Mouse (Mus musculus): Measurements from ENCODE around the gene Ly6g6e.
"Not testable (repeated sequence)": the region's sequence is repeated elsewhere in the genome, so short reads cannot be mapped to it uniquely, and the experiment has no call there.

Ly6g6e gene

GRCm38 (mm10) chr17:35102299-35102698, 25.6 kb downstream of the Ly6g6e start:
- DNase-seq (ENCODE audit: low read depth, low spot score), result no peak

DNA sequence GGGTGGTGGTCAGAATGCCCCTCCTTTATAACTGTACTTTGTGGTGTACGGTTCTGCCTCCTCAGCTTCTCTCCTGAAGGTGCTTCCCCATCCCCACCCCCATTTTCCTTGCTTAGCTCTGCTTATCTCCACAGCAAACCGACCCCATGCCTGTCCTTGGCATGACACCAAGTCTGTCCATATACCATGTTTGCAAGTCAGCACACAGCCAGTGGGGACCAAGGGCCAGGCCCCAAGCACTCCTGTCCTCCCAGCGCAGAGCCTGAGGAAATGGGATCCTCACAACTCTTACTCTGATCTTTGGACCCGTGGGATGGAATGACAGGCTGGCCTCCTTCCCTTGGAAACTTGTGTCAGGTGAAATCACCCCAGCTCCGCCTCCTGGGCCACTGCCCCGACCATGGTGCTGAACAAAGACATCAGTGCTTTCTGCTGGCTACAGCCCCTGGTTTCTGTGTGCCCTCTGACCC, 26.6 kb downstream of the Ly6g6e start:
- no peak for DNase-seq (ENCODE audit: low read depth, low spot score)

- DNase-seq (ENCODE audit: low read depth, low spot score), result no peak
These were observed 27.4 kb downstream of the Ly6g6e start for GRCm38 (mm10) chr17:35104079-35104478.

DNA sequence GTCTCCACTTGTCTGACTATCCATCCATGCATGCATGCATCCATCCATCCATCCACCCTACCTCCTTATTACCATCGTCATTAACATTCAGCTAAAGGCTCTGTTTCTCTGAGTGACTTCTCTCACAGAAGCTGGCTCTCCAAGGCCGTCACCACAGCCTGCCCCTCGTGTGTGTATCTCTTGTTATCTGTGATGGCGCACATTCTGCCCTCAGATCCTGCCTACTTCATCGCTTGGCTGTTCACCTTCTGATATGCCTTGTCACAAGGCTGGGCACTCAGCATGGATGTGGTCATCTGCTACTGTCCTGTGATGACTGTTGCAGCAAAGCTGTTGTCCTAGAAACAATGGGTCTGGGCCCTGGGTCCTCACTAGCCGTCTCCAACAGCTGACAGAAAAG, 28.1 kb downstream of the Ly6g6e start:
- DNase-seq (ENCODE audit: low read depth, low spot score), result no peak

- no peak for DNase-seq (ENCODE audit: low read depth, low spot score)
These were observed 29.2 kb downstream of the Ly6g6e start for GRCm38 (mm10) chr17:35105740-35106389.

DNA sequence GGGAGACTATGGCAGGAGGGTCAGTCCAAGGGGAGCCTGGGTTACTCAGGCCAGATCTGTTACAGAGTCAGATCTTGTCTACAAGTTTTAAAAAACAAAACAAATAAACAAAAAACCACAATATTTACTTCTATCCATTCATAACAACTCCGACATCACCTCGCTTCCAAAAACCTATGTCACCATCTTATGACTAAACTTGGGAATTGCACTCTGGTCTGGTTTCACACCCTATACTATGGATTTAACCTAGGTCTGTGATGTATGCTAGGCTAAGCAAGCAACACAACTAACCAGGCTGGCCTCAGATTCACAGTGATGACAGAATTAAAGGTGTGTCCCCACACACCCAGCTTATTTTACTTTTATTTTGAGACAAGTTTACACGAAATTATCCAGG, 29.8 kb downstream of the Ly6g6e start:
- no peak for DNase-seq (ENCODE audit: low read depth, low spot score)

DNA sequence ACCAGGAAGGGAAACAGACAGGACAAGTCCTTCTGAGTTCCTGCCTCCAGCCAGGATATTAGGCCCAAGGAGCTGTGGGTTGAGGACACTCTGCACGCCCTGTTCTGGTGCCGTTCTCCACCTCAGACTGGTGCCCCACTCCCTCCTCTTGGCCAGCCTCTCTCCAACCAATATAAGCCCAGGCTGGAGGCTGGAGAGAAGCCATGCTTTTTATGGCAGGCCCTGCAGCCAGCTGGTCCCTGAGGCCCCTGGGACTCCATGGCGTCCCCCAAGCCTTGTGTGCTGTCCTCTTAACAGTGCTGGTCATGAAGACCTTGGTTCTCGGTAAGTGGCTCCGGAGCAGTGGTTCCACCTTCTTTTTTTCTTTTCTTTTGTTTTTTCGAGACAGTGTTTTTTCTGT, 31.4 kb downstream of the Ly6g6e start, which contains the start of gene Ly6g5c:
TSS of gene Ly6g5c (plus strand) at position 183 of the 400 bp plus-strand sequence.
- DNase-seq (ENCODE audit: low read depth, low spot score), result no peak

- no peak for DNase-seq (ENCODE audit: low read depth, low spot score)
These were observed 35.1 kb downstream of the Ly6g6e start for GRCm38 (mm10) chr17:35111774-35112173.

- no peak for DNase-seq (ENCODE audit: low read depth, low spot score)
These were observed 38.6 kb downstream of the Ly6g6e start, which contains the start of gene Ly6g5b for GRCm38 (mm10) chr17:35115046-35116019. Gene Ly6g5b, minus strand, starts transcription at chr17:35115428.

- DNase-seq (ENCODE audit: low read depth, low spot score), result no peak
These were observed 44.0 kb downstream of the Ly6g6e start for GRCm38 (mm10) chr17:35120745-35121142.

GRCm38 (mm10) chr17:35121143-35121799, 44.6 kb downstream of the Ly6g6e start, which contains the start of gene Gpank1:
Gene Gpank1, plus strand, starts transcription at chr17:35121455.
- peak; percentile 99 for DNase-seq (ENCODE audit: low read depth, low spot score)

GRCm38 (mm10) chr17:35121871-35122303, 45.2 kb downstream of the Ly6g6e start, which contains the start of gene Csnk2b:
Gene Csnk2b, minus strand, starts transcription at chr17:35122053.
- peak; percentile 71 for DNase-seq (ENCODE audit: low read depth, low spot score)

DNA sequence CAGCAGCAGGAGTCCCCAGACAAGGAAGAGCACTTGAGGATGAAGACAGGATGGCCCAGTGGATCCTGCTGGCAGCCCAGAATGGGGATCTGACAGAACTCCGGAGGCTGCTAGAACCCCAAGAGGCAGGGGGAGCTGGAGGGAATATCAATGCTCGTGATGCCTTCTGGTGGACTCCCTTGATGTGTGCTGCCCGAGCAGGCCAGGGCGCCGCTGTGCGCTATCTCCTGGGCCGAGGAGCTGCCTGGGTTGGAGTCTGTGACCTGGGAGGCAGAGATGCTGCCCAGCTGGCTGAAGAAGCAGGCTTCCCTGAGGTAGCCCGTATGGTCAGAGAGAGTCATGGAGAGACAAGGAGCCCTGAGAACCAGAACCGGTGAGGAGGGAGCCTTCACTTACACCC, 46.6 kb downstream of the Ly6g6e start:
- not testable (repeated sequence) for DNase-seq (ENCODE audit: low read depth, low spot score)

- not testable (repeated sequence) for DNase-seq (ENCODE audit: low read depth, low spot score)
These were observed 47.7 kb downstream of the Ly6g6e start for GRCm38 (mm10) chr17:35124261-35124896.

GRCm38 (mm10) chr17:35125081-35125480, 48.4 kb downstream of the Ly6g6e start:
- no peak for DNase-seq (ENCODE audit: low read depth, low spot score)

DNA sequence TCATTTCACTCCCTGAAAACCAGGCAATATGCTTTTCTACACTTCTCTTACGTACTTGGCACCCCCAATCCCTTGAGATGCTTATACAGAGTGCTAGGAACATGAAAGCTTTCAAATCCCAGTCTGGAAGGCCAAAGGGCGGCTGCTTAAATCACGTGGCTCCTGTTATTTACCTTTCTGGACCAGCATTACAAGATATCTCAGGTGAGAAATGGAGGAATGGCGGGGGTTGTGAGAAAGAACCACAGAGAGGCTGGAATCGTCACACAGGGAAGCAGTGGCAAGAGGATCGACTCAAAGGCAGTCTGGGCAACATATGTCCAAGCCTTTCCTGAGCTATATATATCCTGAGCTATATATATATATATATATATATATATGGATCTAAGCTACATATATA, 48.9 kb downstream of the Ly6g6e start:
- no peak for DNase-seq (ENCODE audit: low read depth, low spot score)

- peak; percentile 72 for DNase-seq (ENCODE audit: low read depth, low spot score)
These were observed 49.5 kb downstream of the Ly6g6e start, which contains the start of gene D17H6S53E for GRCm38 (mm10) chr17:35126206-35126611. Gene D17H6S53E, plus strand, starts transcription at chr17:35126373.

DNA sequence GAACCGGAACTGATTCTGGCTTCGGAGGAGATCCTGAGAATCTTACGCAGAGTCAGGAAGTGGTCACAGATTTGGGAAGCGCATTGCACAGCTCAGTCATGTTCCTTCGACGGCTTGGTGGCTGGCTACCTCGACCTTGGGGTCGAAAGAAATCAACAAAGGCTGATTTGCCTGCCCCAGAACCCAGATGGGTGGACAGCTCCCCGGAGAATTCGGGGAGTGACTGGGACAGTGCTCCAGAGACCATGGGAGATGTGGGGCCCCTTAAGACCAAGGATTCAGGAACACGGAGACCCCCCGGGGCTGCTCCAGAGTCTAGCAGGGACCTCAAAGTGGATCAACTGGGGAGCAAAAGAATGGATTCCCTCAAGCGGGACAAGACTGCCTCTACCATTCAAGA, 50.3 kb downstream of the Ly6g6e start:
- no peak for DNase-seq (ENCODE audit: low read depth, low spot score)

All from mesoderm, embryonic 11.5 days (tissue).